Mouse (Mus musculus) embryo, embryonic 10 days (tissue): ENCODE data around the gene Rpl21.
A peak's percentile ranks its signal among the peaks of the same experiment; 100 is the strongest.

Experiments
- DNase-seq: peaks from one replicate; pipeline ENCODE4 v3.0.0-alpha.2; 2015; ENCODE audit warnings: low spot score

Rpl21 gene

GRCm38 (mm10) chr5:146832769-146833448 is at the start of gene Rpl21:
Rpl21 (plus strand) TSS chr5:146832890.
- peak; percentile 99 for DNase-seq

- DNase-seq = no peak
These were observed 49.4 kb upstream of the Rpl21 start for GRCm38 (mm10) chr5:146783300-146783699.

GRCm38 (mm10) chr5:146783891-146784290 is 48.8 kb upstream of the Rpl21 start:
- no peak for DNase-seq

GRCm38 (mm10) chr5:146786123-146786522 is 46.6 kb upstream of the Rpl21 start:
- no peak for DNase-seq

GRCm38 (mm10) chr5:146789413-146789812 is 43.3 kb upstream of the Rpl21 start:
- no peak for DNase-seq

GRCm38 (mm10) chr5:146790944-146791343 is 41.7 kb upstream of the Rpl21 start:
- no peak for DNase-seq

- no peak for DNase-seq
These were observed 40.4 kb upstream of the Rpl21 start for GRCm38 (mm10) chr5:146792140-146792791.

GRCm38 (mm10) chr5:146793630-146794083 is 39.0 kb upstream of the Rpl21 start:
- no peak for DNase-seq

GRCm38 (mm10) chr5:146794084-146794852 is 38.4 kb upstream of the Rpl21 start:
- peak; percentile 55 for DNase-seq

- peak; percentile 96 for DNase-seq
These were observed 37.8 kb upstream of the Rpl21 start, which contains the start of gene Usp12 for GRCm38 (mm10) chr5:146794853-146795252. Usp12 (minus strand) TSS chr5:146795006.

- DNase-seq = no peak
These were observed 37.0 kb upstream of the Rpl21 start for GRCm38 (mm10) chr5:146795728-146796127.

- DNase-seq = no peak
These were observed 34.7 kb upstream of the Rpl21 start for GRCm38 (mm10) chr5:146798031-146798430.

- no peak for DNase-seq
These were observed 26.7 kb upstream of the Rpl21 start for GRCm38 (mm10) chr5:146806004-146806430.

- DNase-seq = no peak
These were observed 22.7 kb upstream of the Rpl21 start for GRCm38 (mm10) chr5:146809951-146810350.

- DNase-seq = no peak
These were observed 19.8 kb upstream of the Rpl21 start for GRCm38 (mm10) chr5:146812866-146813265.

GRCm38 (mm10) chr5:146813421-146813820 is 19.3 kb upstream of the Rpl21 start:
- DNase-seq = no peak

GRCm38 (mm10) chr5:146815394-146815793 is 17.3 kb upstream of the Rpl21 start:
- DNase-seq = no peak

- DNase-seq = no peak
These were observed 15.1 kb upstream of the Rpl21 start for GRCm38 (mm10) chr5:146817583-146817982.

GRCm38 (mm10) chr5:146818906-146819623 is 13.6 kb upstream of the Rpl21 start:
- no peak for DNase-seq

GRCm38 (mm10) chr5:146823005-146823404 is 9.7 kb upstream of the Rpl21 start:
- no peak for DNase-seq

- no peak for DNase-seq
These were observed 3.2 kb upstream of the Rpl21 start for GRCm38 (mm10) chr5:146829528-146829927.

GRCm38 (mm10) chr5:146832435-146832768 is 288 bp upstream of the Rpl21 start:
- DNase-seq = no peak
